Mouse (Mus musculus) midbrain, embryonic 10.5 days (tissue): ENCODE measurements at regions not wholly inside any gene's neighbourhood (a gene's known extent, or its start where the extent isn't known, plus 50 kb on each side); places are given as distances from the start of the nearest gene placed in this dataset.
A peak's percentile ranks its signal among the peaks of the same experiment; 100 is the strongest.
"Not testable (repeated sequence)": the region's sequence is repeated elsewhere in the genome, so short reads cannot be mapped to it uniquely, and the experiment has no call there.

Experiments used
- DNase-seq: peaks from one replicate; pipeline ENCODE4 v3.0.0-alpha.2; 2017; ENCODE audit warnings: low spot score
- H3K27ac ChIP-seq: fragments of 300-500 bp; sonication (generic); replicated peaks from 2 replicates; pipeline ENCODE4 v1.5.1; 2016; ENCODE audit warnings: mild to moderate bottlenecking
- H3K27me3 ChIP-seq: fragments of 300-500 bp; sonication (generic); 2 replicates; pipeline ENCODE4 v1.6.1; 2016; ENCODE audit warnings: low read depth, mild to moderate bottlenecking; ENCODE audit not compliant: poor library complexity, severe bottlenecking
- H3K36me3 ChIP-seq: fragments of 300-500 bp; sonication (generic); 2 replicates; pipeline ENCODE4 v1.6.1; 2016; ENCODE audit warnings: mild to moderate bottlenecking, moderate library complexity
- H3K4me1 ChIP-seq: fragments of 300-500 bp; sonication (generic); 2 replicates; pipeline ENCODE4 v1.6.1; 2016
- H3K4me3 ChIP-seq: fragments of 300-500 bp; sonication (generic); 2 replicates; pipeline ENCODE4 v1.5.1; 2016; ENCODE audit warnings: mild to moderate bottlenecking, moderate library complexity
- H3K9me3 ChIP-seq: fragments of 300-500 bp; sonication (generic); replicated peaks from 2 replicates; pipeline ENCODE4 v1.6.1; 2016; ENCODE audit warnings: mild to moderate bottlenecking
- WGBS: fragments of 180-500 bp; shearing (Covaris S2); methylation state at CpG from one replicate; pipeline ENCODE4 v1.1.7; 2016; 5-methylcytosine and 5-hydroxymethylcytosine counted together

DNA sequence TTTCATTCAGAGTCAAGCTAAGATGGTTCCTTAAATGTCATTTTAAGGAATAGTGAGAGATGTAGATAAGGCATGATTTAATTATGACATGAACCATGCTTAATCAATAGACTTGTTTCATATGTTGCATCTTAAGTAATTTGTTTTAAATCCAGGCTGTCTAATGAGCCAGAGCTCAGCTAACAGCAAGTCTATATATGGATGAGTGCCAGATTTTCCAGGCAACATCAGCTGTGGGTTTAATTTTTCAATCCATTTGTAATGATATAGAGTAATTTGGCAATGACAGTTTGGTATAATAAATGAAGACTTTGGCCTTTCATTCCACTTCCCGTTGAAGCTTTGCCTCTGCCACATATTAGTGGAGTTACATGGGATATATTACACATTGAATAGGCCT, 677.3 kb upstream of the Sorcs1 start:
- WGBS: 92% methylated on average over 1 of the region's 1 CpGs
- Histone ChIP-seq H3K36me3 (no peaks in the 10 kb centered on the region), H3K4me3 (no peak overlapping the region), H3K27me3 (no peaks in the 10 kb centered on the region), H3K4me1 (no peaks in the 10 kb centered on the region), H3K27ac (no peak overlapping the region), H3K9me3 (no peaks in the 10 kb centered on the region)
- no peak for DNase-seq

DNA sequence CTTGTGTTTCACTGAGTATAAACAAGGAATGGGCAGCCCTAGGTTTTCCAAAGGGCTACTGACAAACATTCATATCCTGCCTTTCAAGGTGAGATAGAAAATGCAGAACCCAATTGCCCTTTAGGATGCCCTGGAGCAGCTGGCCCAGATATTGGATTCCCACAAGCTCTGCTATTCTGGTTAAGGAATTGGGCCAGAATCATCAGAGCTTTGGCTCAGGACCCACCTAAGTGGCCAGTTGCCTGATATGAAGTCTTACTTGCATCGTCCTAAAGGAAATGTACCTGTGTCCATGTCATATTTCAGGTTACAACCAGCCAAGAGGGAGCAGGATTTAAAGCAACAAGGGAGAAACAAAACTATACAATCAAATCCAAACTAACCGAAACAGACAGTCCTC, 662.0 kb upstream of the Sorcs1 start:
- DNase-seq: no peak
- Histone ChIP-seq H3K4me1 (no peaks in the 10 kb centered on the region), H3K9me3 (no peaks in the 10 kb centered on the region), H3K27me3 (no peaks in the 10 kb centered on the region), H3K4me3 (no peak overlapping the region), H3K36me3 (no peaks in the 10 kb centered on the region), H3K27ac (no peak overlapping the region)
- WGBS: 88% methylated on average over 2 of the region's 2 CpGs

DNA sequence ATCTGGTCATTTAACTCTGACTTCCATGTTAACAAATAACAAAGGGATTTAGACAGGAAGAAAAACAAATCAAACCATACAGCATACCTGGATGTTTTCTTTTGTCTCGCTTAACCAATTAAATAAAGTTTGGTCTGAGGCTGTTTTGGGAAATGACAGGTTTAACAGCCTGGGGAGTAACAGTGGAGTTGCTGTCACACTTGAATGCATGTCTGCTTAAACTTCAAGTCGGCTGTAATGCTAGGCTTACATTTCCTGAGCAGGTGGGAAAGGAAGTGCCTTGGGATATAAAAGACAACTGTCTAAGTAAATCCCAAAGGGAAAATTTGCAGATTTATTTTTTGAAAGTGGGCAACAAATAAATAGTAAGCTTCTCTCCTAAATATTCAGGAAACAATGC, 651.6 kb upstream of the Sorcs1 start:
- H3K9me3 ChIP-seq: no peaks in the 10 kb centered on the region

DNA sequence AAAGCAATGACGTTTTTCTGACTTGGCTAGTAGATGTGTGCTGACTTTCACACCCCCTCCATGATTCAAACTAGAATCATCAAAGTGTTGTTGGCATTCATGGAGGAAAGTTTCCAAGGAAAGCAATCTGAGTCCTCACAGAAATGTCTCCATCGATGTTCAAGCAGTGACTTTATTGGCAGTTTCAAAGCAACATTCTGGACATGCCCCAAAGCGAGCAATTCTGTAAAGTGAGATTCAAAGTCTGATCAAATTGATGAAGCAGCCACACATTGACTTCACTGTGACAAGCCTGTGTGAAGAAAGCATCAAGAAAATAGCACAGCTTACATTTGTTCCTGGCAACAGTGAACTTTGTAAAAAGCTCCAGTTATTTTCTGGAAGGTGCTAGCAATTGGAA, 625.3 kb upstream of the Sorcs1 start:
- Histone ChIP-seq H3K27me3 (no peaks in the 10 kb centered on the region), H3K4me1 (no peaks in the 10 kb centered on the region)
- WGBS: 84% methylated on average over 3 of the region's 3 CpGs

More for the DNA sequence above, 651.6 kb upstream of the Sorcs1 start:
- no peak for DNase-seq
- H3K4me3 ChIP-seq: no peak overlapping the region
- 59% methylated on average over 2 of the region's 2 CpGs for WGBS
- H3K27ac ChIP-seq: no peak overlapping the region
- H3K36me3 ChIP-seq: no peaks in the 10 kb centered on the region
- H3K4me1 ChIP-seq: no peaks in the 10 kb centered on the region
- no peaks in the 10 kb centered on the region for H3K27me3 ChIP-seq

DNA sequence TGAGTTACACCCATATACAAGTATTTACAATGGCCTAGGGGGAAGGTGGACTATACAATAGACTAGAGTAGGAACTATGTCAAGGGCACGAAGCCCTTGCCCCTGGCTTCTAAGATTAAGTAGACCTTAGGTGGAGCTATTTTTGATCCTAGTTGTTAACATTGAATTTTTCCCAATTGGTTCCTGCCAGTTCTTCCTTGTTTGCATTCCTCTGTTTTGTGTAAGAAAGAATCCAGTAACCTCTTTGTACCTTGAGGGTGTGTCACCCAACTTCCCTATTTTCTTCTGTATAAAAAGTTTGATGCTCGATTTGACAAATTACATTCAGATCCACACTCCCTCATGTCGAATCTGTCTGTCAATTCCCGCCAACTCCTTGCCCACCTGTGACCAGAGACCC, 618.2 kb upstream of the Sorcs1 start:
- not testable (repeated sequence) for H3K4me1 ChIP-seq, H3K27me3 ChIP-seq, DNase-seq, H3K4me3 ChIP-seq, H3K9me3 ChIP-seq, H3K27ac ChIP-seq, H3K36me3 ChIP-seq
- WGBS: 85% methylated on average over 4 of the region's 4 CpGs

More for the DNA sequence above, 625.3 kb upstream of the Sorcs1 start:
- Histone ChIP-seq H3K4me3 (no peak overlapping the region), H3K9me3 (no peaks in the 10 kb centered on the region), H3K36me3 (no peaks in the 10 kb centered on the region), H3K27ac (no peak overlapping the region)
- DNase-seq: no peak

DNA sequence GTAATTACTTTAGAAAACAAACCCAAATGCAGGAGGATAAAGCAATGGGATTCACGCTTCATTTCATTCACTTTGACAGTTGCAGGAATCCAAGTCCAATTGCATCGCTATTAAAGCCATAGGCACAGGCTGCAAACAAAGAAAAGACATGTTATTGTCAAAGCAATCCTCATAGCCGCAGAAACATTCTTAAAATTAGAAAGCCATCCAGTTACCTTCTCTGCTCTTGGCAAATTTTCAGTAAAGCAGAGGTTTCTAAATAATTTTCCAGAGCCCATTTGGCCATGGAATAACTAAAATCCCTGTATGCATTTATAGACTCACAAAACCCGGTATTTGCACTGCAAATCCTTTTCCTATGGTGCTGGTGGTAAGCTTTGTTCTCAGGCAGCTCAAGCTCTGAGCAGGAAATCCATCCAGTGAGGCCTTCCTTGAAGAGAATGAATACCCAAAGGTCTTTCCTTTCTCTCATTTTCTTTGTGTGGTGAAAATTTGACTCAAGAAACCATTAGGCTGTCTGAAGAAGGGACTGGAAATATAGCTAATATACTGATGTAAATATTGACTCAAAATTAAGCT, 590.6 kb upstream of the Sorcs1 start:
- H3K27me3 ChIP-seq: peaks cover 8% of the 10 kb centered on the region; the same call in 1 of the 2 replicates
- H3K36me3 ChIP-seq: no peaks in the 10 kb centered on the region
- no peak for DNase-seq
- H3K27ac ChIP-seq: peak overlapping the region; percentile 69
- H3K4me1 ChIP-seq: peaks cover 38% of the 10 kb centered on the region
- WGBS: 28% methylated on average over 4 of the region's 4 CpGs
- H3K9me3 ChIP-seq: no peaks in the 10 kb centered on the region
- no peak overlapping the region for H3K4me3 ChIP-seq

DNA sequence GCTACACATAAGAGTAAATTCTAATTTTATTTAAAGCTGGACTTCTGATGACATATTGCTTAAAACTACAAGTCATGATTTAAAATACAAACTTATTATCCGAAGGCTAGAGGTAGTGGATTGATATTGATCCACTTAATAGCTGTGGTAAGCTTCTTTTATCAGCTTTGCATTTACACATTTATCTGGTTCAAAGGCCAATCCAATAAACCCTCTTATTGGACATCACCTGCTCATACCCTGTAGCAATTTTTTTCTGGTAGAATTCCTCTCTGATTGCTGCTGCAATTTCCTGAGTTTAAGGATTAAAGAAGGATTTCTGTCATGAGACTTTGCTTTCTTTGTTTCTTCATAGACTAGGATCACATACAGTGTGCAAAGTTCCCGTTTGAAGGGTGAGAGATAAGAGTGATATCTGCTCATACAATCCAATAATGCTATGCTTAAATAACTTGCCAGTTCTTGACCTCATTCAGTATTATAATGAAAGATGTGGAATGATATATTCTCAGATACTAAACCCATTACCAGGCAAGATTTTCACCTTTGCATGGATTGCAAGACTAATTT, 561.9 kb upstream of the Sorcs1 start:
- Histone ChIP-seq H3K4me3 (no peak overlapping the region), H3K27me3 (no peaks in the 10 kb centered on the region), H3K9me3 (no peaks in the 10 kb centered on the region), H3K36me3 (no peaks in the 10 kb centered on the region), H3K27ac (no peak overlapping the region), H3K4me1 (no peaks in the 10 kb centered on the region)
- WGBS: 78% methylated on average over 2 of the region's 2 CpGs
- no peak for DNase-seq

DNA sequence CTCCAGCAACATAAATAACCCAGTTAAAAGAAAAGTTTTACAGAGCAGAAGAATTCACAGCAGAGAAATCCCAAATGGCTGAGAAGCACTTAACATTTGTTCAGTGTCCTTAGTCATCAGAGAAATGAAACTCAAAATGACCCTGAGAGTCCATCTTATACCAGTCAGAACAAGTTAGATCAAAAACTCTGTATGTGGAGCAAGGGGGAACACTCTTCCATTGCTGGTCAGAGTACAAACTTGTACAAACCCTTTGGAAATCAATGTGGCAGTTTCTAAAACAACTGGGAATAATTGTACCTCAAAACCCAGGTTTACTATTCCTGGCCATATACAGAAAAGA, 559.7 kb upstream of the Sorcs1 start:
- Histone ChIP-seq H3K4me3 (no peak overlapping the region), H3K27me3 (no peaks in the 10 kb centered on the region), H3K9me3 (no peaks in the 10 kb centered on the region), H3K4me1 (peaks cover 1% of the 10 kb centered on the region), H3K36me3 (no peaks in the 10 kb centered on the region), H3K27ac (no peak overlapping the region)
- no peak for DNase-seq

DNA sequence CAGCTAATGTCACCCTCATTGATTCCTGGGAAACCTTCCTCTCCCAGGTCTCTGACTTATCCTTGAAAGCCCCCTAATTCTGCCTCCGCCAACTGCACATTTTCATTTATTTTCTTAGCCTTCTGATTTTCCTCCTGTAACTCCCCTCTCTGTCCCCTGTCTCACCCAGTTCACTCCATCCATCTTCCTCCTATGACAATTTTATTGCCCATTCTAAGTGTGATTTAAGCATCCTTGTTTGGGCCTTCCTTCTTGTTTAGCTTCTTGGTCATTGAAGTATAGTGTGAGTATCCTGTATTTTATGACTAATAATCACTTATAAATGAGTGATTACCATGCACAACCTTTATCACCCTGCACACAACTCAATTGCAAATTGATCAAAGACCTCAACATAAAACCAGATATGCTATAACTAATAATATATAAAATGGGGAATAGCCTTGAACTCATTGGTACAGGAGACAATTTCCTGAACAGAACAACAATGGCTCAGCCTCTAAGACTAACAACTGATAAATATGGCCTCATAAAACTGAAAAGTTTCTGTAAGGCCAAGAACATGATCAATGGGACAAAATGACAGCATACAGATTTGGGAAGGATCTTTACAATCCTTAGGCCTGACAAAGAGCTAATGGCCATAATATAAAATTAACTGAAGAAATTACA, 559.2 kb upstream of the Sorcs1 start:
- WGBS: 90% methylated on average over 1 of the region's 1 CpGs
- Histone ChIP-seq H3K9me3 (no peaks in the 10 kb centered on the region), H3K27ac (no peak overlapping the region), H3K27me3 (no peaks in the 10 kb centered on the region), H3K36me3 (no peaks in the 10 kb centered on the region), H3K4me3 (no peak overlapping the region), H3K4me1 (peaks cover 6% of the 10 kb centered on the region)
- no peak for DNase-seq

DNA sequence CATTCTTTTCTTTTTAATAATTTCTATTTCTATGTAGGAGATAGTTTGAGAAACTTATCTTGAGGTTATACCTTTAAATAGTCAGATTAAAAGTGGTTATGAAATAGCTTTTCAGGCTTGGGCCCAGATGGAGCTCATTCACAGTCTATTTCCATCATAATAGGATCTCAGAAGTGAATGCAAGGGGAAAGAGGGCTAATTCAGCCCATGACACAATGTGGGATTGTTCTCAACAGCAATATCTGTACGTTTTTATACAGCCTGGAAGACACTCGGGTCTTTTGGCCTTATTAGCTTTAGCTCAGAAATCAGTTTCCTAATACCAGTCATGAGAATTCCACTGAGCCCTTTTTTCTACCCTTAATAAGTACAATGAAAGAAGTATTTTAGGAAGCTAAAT, 554.1 kb upstream of the Sorcs1 start:
- no peaks in the 10 kb centered on the region for H3K9me3 ChIP-seq
- H3K36me3 ChIP-seq: no peaks in the 10 kb centered on the region
- 25% methylated on average over 2 of the region's 2 CpGs for WGBS
- H3K4me3 ChIP-seq: no peak overlapping the region
- no peak for DNase-seq
- peaks cover 14% of the 10 kb centered on the region for H3K4me1 ChIP-seq
- H3K27me3 ChIP-seq: no peaks in the 10 kb centered on the region
- H3K27ac ChIP-seq: peak overlapping the region; percentile 76

DNA sequence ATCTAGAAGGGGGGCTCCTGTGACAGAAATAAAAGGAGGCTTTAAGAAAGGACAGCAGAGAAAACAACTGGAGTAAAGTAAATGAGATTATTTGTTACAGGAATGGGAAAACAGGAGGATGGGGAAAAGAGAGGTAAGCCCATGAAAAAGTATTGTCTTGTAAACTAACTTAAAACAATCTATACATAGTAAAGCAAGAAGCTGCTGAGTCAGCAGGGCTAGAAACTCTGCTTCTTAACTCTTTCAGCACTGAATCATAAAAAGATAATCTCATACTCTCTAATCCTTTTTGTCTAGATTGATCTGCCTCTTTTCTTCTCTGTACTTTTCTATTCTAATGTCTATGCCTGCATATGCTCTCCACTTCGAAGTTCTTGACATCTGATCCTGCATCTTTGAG, 548.5 kb upstream of the Sorcs1 start:
- 38% methylated on average over 1 of the region's 1 CpGs for WGBS
- Histone ChIP-seq H3K4me3 (no peak overlapping the region), H3K36me3 (no peaks in the 10 kb centered on the region)

DNA sequence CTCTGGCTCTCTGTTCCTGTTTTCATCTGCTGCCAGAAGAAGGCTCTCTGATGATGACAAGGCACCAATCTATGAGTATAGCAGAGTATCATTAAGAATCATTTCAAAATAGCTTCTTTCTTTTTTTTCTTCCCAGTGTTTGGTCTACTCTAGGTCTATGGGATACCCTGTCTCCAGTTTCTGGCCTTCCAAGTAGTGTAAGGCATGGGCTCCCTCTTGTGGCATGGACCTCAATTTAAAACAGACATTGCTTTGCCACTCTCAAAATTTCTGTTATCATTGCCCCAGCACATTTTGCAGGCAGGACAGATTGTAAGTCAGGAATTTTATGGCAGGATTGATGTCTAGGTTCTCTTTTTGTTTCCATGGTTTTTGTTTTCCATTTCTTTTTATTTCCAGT, 522.9 kb upstream of the Sorcs1 start:
- peak; percentile 28 for DNase-seq
- Histone ChIP-seq H3K27me3 (no peaks in the 10 kb centered on the region), H3K36me3 (no peaks in the 10 kb centered on the region), H3K4me3 (no peak overlapping the region), H3K9me3 (no peaks in the 10 kb centered on the region), H3K4me1 (no peaks in the 10 kb centered on the region), H3K27ac (no peak overlapping the region)

More for the DNA sequence above, 548.5 kb upstream of the Sorcs1 start:
- Histone ChIP-seq H3K27me3 (no peaks in the 10 kb centered on the region), H3K27ac (no peak overlapping the region), H3K9me3 (no peaks in the 10 kb centered on the region), H3K4me1 (peaks cover under 1% of the 10 kb centered on the region; the same call in 1 of the 2 replicates)
- no peak for DNase-seq
